Mouse (Mus musculus) embryonic fibroblast, embryonic 13.5 days (primary cell): Measurements from ENCODE around the gene Mff.

Experiments used
- CTCF ChIP-seq: IDR thresholded peaks from 2 replicates; pipeline ENCODE4 v1.5.1; 2011; ENCODE audit warnings: mild to moderate bottlenecking, control low read depth, low read length, moderate library complexity, borderline replicate concordance; ENCODE audit not compliant: insufficient read depth
- POLR2A ChIP-seq: IDR thresholded peaks from 2 replicates; pipeline ENCODE4 v1.6.1; 2011; ENCODE audit warnings: low read depth, mild to moderate bottlenecking, control low read depth, low read length, moderate library complexity

- TF ChIP-seq CTCF (no peak), POLR2A (no peak)
Observed at GRCm38 (mm10) chr1:82747714-82748452, 23.2 kb downstream of the Mff start.
